Mouse (Mus musculus) midbrain, embryonic 14.5 days (tissue): ENCODE data around the gene Palm3. TPM values are rescaled to one million over a fixed set of nuclear protein-coding genes. Genes with fewer than 3 reads are reported as not detected.
"Not testable (repeated sequence)": the region's sequence is repeated elsewhere in the genome, so short reads cannot be mapped to it uniquely, and the experiment has no call there.

Experiments used
- ATAC-seq: fragments of 200-750 bp; cut with Nextera tagmentation; 2 replicates; pipeline ENCODE4 v1.8.0; 2017; ENCODE audit warnings: moderate number of reproducible peaks, moderate library complexity; ENCODE audit not compliant: low FRiP score, low TSS enrichment
- DNase-seq: peaks from one replicate; pipeline ENCODE4 v3.0.0-alpha.2; 2015
- H3K27ac ChIP-seq: fragments of 300-500 bp; sonication (generic); replicated peaks from 2 replicates; pipeline ENCODE4 v1.5.1; 2014; ENCODE audit warnings: mild to moderate bottlenecking, low read depth, low read length, moderate library complexity
- H3K27me3 ChIP-seq: fragments of 300-500 bp; sonication (generic); 2 replicates; pipeline ENCODE4 v1.6.1; 2014; ENCODE audit warnings: low read length, control low read depth, mixed read lengths; ENCODE audit not compliant: control insufficient read depth, insufficient read depth
- H3K36me3 ChIP-seq: fragments of 300-500 bp; sonication (generic); 2 replicates; pipeline ENCODE4 v1.6.1; 2014; ENCODE audit warnings: low read length, control low read depth; ENCODE audit not compliant: control insufficient read depth, insufficient read depth
- H3K4me1 ChIP-seq: fragments of 300-500 bp; sonication (generic); 2 replicates; pipeline ENCODE4 v1.6.1; 2014; ENCODE audit warnings: mild to moderate bottlenecking, antibody characterized with exemption, low read length, control low read depth; ENCODE audit not compliant: control insufficient read depth, insufficient read depth
- H3K4me2 ChIP-seq: fragments of 300-500 bp; sonication (generic); 2 replicates; pipeline ENCODE4 v1.6.1; 2014; ENCODE audit warnings: mild to moderate bottlenecking, low read length, moderate library complexity
- H3K4me3 ChIP-seq: fragments of 300-500 bp; sonication (generic); replicated peaks from 2 replicates; pipeline ENCODE4 v1.5.1; 2014; ENCODE audit warnings: low read depth, low read length
- H3K9ac ChIP-seq: fragments of 300-500 bp; sonication (generic); replicated peaks from 2 replicates; pipeline ENCODE4 v1.6.1; 2014; ENCODE audit warnings: mild to moderate bottlenecking, low read length, moderate library complexity
- H3K9me3 ChIP-seq: fragments of 300-500 bp; sonication (generic); 2 replicates; pipeline ENCODE4 v1.6.1; 2016; ENCODE audit warnings: low read length, control low read depth, mixed read lengths; ENCODE audit not compliant: control insufficient read depth
- WGBS: fragments of 180-500 bp; shearing (Covaris S2); extraction: QIAGEN DNeasy Blood & Tissue Kit; methylation state at CpG from one replicate; pipeline ENCODE4 v1.1.7; 2014; 5-methylcytosine and 5-hydroxymethylcytosine counted together
- polyA plus RNA-seq: library from polyadenylated mRNA; unstranded; fragments of >200 nt; fragmentation: Nextera tagmentation; extraction: Ambion mirVana; gene quantifications from 2 replicates; pipeline ENCODE4 v1.2.1, GENCODE M21; 2014

Palm3 gene
- polyA plus RNA-seq, 1 experiment from 2014 or later = 0.87 TPM

- Histone ChIP-seq H3K4me1 (peaks cover 21% of the 10 kb centered on the region), H3K9ac (no peak overlapping the region), H3K36me3 (peaks cover 39% of the 10 kb centered on the region), H3K4me3 (no peak overlapping the region), H3K27ac (no peak overlapping the region), H3K9me3 (no peaks in the 10 kb centered on the region), H3K27me3 (no peaks in the 10 kb centered on the region), H3K4me2 (no peak overlapping the region)
- ATAC-seq (no peak), DNase-seq (no peak)
- 75% methylated on average over 9 of the region's 9 CpGs for WGBS
These were observed 43.1 kb upstream of the Palm3 start for GRCm38 (mm10) chr8:83978200-83978599.

DNA sequence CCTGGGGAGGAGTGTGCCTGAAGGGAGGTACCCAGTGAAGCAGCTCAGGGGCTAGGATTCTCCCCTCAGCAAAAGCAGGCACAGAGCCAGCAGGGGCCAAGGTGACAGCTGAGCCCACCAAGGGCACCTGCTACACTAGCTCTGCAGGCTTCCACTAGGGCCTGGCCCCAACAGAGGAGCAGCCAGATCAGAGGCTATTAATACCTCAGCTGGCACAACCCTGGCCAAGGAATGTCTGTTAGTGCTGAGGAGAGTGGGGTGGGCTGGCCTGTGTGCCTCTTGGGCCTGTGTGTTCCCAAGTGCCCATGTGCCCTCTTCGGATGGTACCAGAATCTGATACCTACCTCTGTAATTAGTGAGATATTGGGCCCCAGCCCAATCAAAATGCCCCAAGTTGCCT lies 41.0 kb upstream of the Palm3 start:
- Histone ChIP-seq H3K27ac (no peak overlapping the region), H3K4me1 (peaks cover 7% of the 10 kb centered on the region), H3K9ac (no peak overlapping the region), H3K9me3 (no peaks in the 10 kb centered on the region), H3K4me2 (no peak overlapping the region), H3K4me3 (no peak overlapping the region), H3K36me3 (peaks cover 55% of the 10 kb centered on the region), H3K27me3 (no peaks in the 10 kb centered on the region)
- ATAC-seq (no peak), DNase-seq (no peak)
- WGBS = 83% methylated on average over 1 of the region's 1 CpGs

- peaks cover 60% of the 10 kb centered on the region for H3K36me3 ChIP-seq
- ATAC-seq (no peak), DNase-seq (no peak)
- H3K9ac ChIP-seq = no peak overlapping the region
- no peak overlapping the region for H3K4me2 ChIP-seq
- WGBS = 83% methylated on average over 8 of the region's 8 CpGs
- H3K27ac ChIP-seq = no peak overlapping the region
- H3K9me3 ChIP-seq = no peaks in the 10 kb centered on the region
- peaks cover 7% of the 10 kb centered on the region for H3K4me1 ChIP-seq
- no peaks in the 10 kb centered on the region for H3K27me3 ChIP-seq
- no peak overlapping the region for H3K4me3 ChIP-seq
These were observed 40.4 kb upstream of the Palm3 start for GRCm38 (mm10) chr8:83980845-83981244.

DNA sequence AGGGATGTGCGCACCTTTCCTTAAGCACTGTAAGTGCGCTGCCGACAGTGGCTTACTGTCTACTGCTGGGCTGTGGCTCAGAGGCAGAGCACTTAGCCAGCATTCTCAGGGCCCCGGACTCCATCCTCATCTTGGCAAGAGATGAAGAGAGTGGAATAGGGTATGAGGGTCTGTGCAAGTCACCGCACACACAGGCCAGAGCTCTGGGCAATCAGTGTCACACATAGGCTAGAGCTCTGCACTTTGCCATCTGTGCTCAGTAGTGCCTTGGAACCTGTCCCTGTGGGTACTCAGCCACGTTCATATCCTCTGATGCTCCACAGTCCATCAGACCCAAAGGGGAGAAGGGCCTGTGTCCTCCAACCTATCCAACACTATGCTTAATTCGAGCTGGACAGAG lies 39.7 kb upstream of the Palm3 start:
- Histone ChIP-seq H3K4me3 (no peak overlapping the region), H3K27me3 (no peaks in the 10 kb centered on the region), H3K4me1 (peaks cover 7% of the 10 kb centered on the region), H3K9ac (no peak overlapping the region), H3K27ac (no peak overlapping the region), H3K36me3 (peaks cover 67% of the 10 kb centered on the region), H3K4me2 (no peak overlapping the region), H3K9me3 (no peaks in the 10 kb centered on the region)
- WGBS = 95% methylated on average over 7 of the region's 7 CpGs
- ATAC-seq (no peak), DNase-seq (no peak)

- ATAC-seq = no peak
- Histone ChIP-seq H3K4me1 (peaks cover 3% of the 10 kb centered on the region), H3K27ac (no peak overlapping the region), H3K36me3 (peaks cover 76% of the 10 kb centered on the region), H3K27me3 (no peaks in the 10 kb centered on the region), H3K4me2 (no peak overlapping the region), H3K4me3 (no peak overlapping the region), H3K9ac (no peak overlapping the region), H3K9me3 (no peaks in the 10 kb centered on the region)
- WGBS = 97% methylated on average over 4 of the region's 4 CpGs
- DNase-seq = no peak
These were observed 38.8 kb upstream of the Palm3 start for GRCm38 (mm10) chr8:83982449-83982848.

DNA sequence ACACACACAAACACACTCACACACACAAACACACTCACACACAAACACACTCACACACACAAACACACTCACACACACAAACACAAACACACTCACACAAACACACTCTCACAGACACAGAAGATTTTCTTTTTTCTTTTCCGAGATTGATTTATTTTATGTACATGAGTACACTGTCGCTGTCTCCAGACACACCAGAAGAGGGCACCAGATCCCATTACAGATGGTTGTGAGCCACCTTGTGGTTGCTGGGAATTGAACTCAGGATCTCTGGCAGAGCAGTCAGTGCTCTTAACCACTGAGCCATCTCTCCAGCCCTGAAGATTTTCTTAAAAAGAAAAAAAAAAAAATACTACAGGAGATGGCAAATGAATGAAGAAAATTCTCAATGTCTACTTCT lies 38.0 kb upstream of the Palm3 start:
- not testable (repeated sequence) for H3K4me3 ChIP-seq, H3K4me2 ChIP-seq, H3K9me3 ChIP-seq, H3K9ac ChIP-seq, DNase-seq, H3K27ac ChIP-seq, H3K4me1 ChIP-seq, ATAC-seq, H3K27me3 ChIP-seq
- H3K36me3 ChIP-seq = peaks cover 80% of the 10 kb centered on the region
- 99% methylated on average over 2 of the region's 2 CpGs for WGBS

- ATAC-seq = no peak
- Histone ChIP-seq H3K9me3 (no peaks in the 10 kb centered on the region), H3K4me2 (no peak overlapping the region), H3K36me3 (peaks cover 90% of the 10 kb centered on the region), H3K27me3 (no peaks in the 10 kb centered on the region), H3K4me3 (no peak overlapping the region), H3K4me1 (no peaks in the 10 kb centered on the region), H3K9ac (no peak overlapping the region), H3K27ac (no peak overlapping the region)
- no peak for DNase-seq
- 89% methylated on average over 7 of the region's 7 CpGs for WGBS
These were observed 32.0 kb upstream of the Palm3 start for GRCm38 (mm10) chr8:83989243-83989642.

- H3K4me2 ChIP-seq = no peak overlapping the region
- H3K9me3 ChIP-seq = no peaks in the 10 kb centered on the region
- 96% methylated on average over 14 of the region's 14 CpGs for WGBS
- no peaks in the 10 kb centered on the region for H3K4me1 ChIP-seq
- H3K36me3 ChIP-seq = peaks cover 90% of the 10 kb centered on the region
- no peaks in the 10 kb centered on the region for H3K27me3 ChIP-seq
- H3K9ac ChIP-seq = no peak overlapping the region
- DNase-seq (no peak), ATAC-seq (no peak)
- no peak overlapping the region for H3K4me3 ChIP-seq
- no peak overlapping the region for H3K27ac ChIP-seq
These were observed 31.1 kb upstream of the Palm3 start for GRCm38 (mm10) chr8:83990170-83990569.

DNA sequence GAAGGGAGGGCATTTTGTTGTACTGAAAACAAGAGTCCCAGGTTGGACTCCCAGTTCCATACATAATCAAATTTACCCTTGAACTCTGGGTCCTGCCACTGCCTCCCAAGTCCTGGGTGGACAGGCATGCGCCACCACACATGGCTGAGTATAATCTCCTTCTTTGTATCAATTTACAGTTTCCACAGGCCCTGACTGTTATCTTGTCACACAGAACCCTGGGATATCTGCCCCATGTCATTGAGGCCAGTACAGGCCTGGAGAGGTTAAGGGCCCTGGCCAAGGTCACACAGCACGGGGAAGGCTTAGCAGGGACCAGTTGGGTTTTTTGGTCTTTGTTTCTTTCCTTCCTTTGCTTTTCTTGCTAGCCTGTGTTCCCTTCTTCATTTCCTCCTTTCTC lies 28.8 kb upstream of the Palm3 start:
- Histone ChIP-seq H3K9me3 (no peaks in the 10 kb centered on the region), H3K9ac (no peak overlapping the region), H3K4me2 (no peak overlapping the region), H3K4me1 (no peaks in the 10 kb centered on the region), H3K27ac (no peak overlapping the region), H3K4me3 (no peak overlapping the region), H3K27me3 (no peaks in the 10 kb centered on the region), H3K36me3 (peaks cover 70% of the 10 kb centered on the region)
- 90% methylated on average over 2 of the region's 2 CpGs for WGBS
- ATAC-seq (no peak), DNase-seq (no peak)
